Mouse (Mus musculus) heart, adult 2 months (tissue): ENCODE measurements around the gene Terb1. TPM values are rescaled to one million over a fixed set of nuclear protein-coding genes. Genes with fewer than 3 reads are reported as not detected.

Experiments used
- DNase-seq, 2 experiments: peaks; one replicate each; pipeline ENCODE4 v3.0.0; 2021
- H3K27ac ChIP-seq: fragments of 200-600 bp; 2 replicates; pipeline ENCODE4 v1.8.1; 2022
- H3K27me3 ChIP-seq: fragments of 200-500 bp; 2 replicates; pipeline ENCODE4 v1.6.1; 2012; ENCODE audit warnings: mild to moderate bottlenecking, low read length, inconsistent platforms, mixed read lengths; ENCODE audit not compliant: control insufficient read depth, insufficient read depth
- H3K36me3 ChIP-seq: fragments of 200-500 bp; 2 replicates; pipeline ENCODE4 v1.6.1; 2012; ENCODE audit warnings: low read length, inconsistent platforms; ENCODE audit not compliant: control insufficient read depth, insufficient read depth
- H3K4me1 ChIP-seq: fragments of 200-500 bp; 2 replicates; pipeline ENCODE4 v1.6.1; 2011; ENCODE audit warnings: low read length; ENCODE audit not compliant: control insufficient read depth, insufficient read depth
- H3K4me3 ChIP-seq: fragments of 200-600 bp; 2 replicates; pipeline ENCODE4 v1.8.1; 2022
- H3K79me2 ChIP-seq: fragments of 200-500 bp; replicated peaks from 2 replicates; pipeline ENCODE4 v1.6.1; 2012; ENCODE audit warnings: mild to moderate bottlenecking, inconsistent platforms, low read length, moderate library complexity, mixed read lengths; ENCODE audit not compliant: control insufficient read depth, insufficient read depth
- H3K9ac ChIP-seq: fragments of 200-500 bp; 2 replicates; pipeline ENCODE4 v1.6.1; 2012; ENCODE audit warnings: low read depth, mild to moderate bottlenecking, control low read depth, inconsistent platforms, low read length, mixed read lengths
- CTCF ChIP-seq: fragments of 200-600 bp; IDR thresholded peaks from 2 replicates; pipeline ENCODE4 v1.8.1; 2022; ENCODE audit warnings: antibody characterized with exemption, mild to moderate bottlenecking, moderate library complexity
- EP300 ChIP-seq: fragments of 200-500 bp; IDR thresholded peaks from 2 replicates; pipeline ENCODE4 v1.6.1; 2011; ENCODE audit warnings: low read depth, low read length, control low read depth; ENCODE audit not compliant: insufficient read depth
- POLR2A ChIP-seq: fragments of 200-500 bp; IDR thresholded peaks from 2 replicates; pipeline ENCODE4 v1.6.1; 2011; ENCODE audit warnings: mild to moderate bottlenecking, low read depth, low read length, control low read depth; ENCODE audit not compliant: insufficient read depth
- WGBS: fragments of 180-500 bp; shearing (Covaris S2); methylation state at CpG from one replicate; pipeline ENCODE4 v1.1.7; 2018; 5-methylcytosine and 5-hydroxymethylcytosine counted together
- intact Hi-C: fragments of 180-260 bp; cut with DNase I; formaldehyde crosslinking; loops from one replicate; pipeline ENCODE4 v1.15.1; 2025
- polyA plus RNA-seq: library from polyadenylated mRNA; depleted of rRNA; stranded (reverse); fragments of >200 nt; gene quantifications from 2 replicates; pipeline ENCODE4 v1.2.3, GENCODE M21; 2012
- total RNA-seq, 2 experiments: library from RNA; stranded (reverse); gene quantifications; 2 replicates each; pipeline ENCODE4 v1.2.3; 2021

Gene Terb1
- total and polyA plus RNA-seq, 3 experiments, result not detected

- peak overlapping the region; percentile 87 for H3K9ac ChIP-seq
- peaks cover 2% of the 10 kb centered on the region for H3K27me3 ChIP-seq
- H3K36me3 ChIP-seq, result no peaks in the 10 kb centered on the region
- H3K27ac ChIP-seq, result peak overlapping the region; percentile 64
- intact Hi-C loops, result no loop called here
- TF ChIP-seq POLR2A (no peak), CTCF (no peak), EP300 (no peak)
- peaks cover 13% of the 10 kb centered on the region for H3K4me1 ChIP-seq
- 7% methylated on average over 8 of the region's 8 CpGs for whole genome bisulfite sequencing
- no peaks in the 10 kb centered on the region for H3K79me2 ChIP-seq
- peak overlapping the region; percentile 59 for H3K4me3 ChIP-seq
- DNase-seq, result no peak
Observed at GRCm38 (mm10) chr8:104541515-104541880, 31.8 kb upstream of the Terb1 start.

DNA sequence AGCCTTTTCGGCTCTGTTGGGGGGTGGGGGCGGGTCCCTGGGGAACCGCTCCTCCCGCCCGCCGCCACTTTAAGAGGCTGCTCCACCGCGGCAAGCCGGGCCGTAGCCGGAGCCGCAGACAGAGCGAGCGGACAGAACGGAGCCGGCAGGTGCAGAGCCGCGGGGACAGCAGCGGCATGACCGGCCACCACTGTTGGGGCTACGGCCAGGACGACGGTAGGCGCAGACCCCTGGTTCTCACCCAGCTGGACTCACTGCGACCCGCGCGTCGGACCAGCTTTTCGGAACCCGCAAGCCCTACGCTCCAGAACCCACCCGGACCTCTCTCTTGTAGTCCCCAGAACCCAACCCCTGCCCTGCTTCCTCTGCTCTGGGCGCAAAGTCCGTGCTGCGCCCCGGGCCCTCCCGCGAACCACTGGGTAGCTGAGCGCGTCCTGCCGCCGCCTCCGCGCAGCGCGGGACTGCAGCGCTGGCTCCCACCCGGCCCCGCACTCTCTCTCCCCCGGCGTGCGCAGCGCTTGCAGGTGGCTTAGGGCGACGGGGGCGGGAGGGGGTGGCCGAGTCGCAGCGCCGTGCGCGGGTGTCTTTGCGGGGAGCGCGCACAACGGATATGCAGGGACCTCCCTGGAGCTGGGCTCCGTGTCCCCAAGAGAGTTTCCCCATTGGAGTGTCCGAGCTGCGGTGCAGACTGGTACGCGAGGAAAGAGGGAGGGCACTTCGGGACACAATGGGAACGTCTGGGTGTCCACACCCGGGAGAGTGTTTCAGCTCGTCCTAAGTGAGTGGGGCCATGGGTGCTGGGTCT lies 31.2 kb upstream of the Terb1 start:
- TF ChIP-seq CTCF, result no peak
- Histone ChIP-seq H3K9ac (peak overlapping the region; percentile 87), H3K36me3 (no peaks in the 10 kb centered on the region), H3K4me1 (peaks cover 12% of the 10 kb centered on the region), H3K4me3 (peak overlapping the region; percentile 59), H3K79me2 (no peaks in the 10 kb centered on the region), H3K27me3 (peaks cover 2% of the 10 kb centered on the region), H3K27ac (peak overlapping the region; percentile 64)
- WGBS, result 1% methylated on average over 76 of the region's 76 CpGs
- DNase-seq, result peak; percentile 33 to 55
- intact Hi-C loops, result no loop called here

GRCm38 (mm10) chr8:104540238-104540637 lies 30.5 kb upstream of the Terb1 start:
- Histone ChIP-seq H3K27me3 (peaks cover 2% of the 10 kb centered on the region), H3K4me1 (peaks cover 13% of the 10 kb centered on the region), H3K27ac (no peak overlapping the region; the same call in 1 of the 2 replicates), H3K79me2 (no peaks in the 10 kb centered on the region), H3K9ac (no peak overlapping the region), H3K4me3 (no peak overlapping the region; the same call in 1 of the 2 replicates), H3K36me3 (no peaks in the 10 kb centered on the region)
- no peak for TF ChIP-seq CTCF
- no peak for TF ChIP-seq EP300
- no peak for TF ChIP-seq POLR2A
- 65% methylated on average over 7 of the region's 7 CpGs for WGBS
- DNase-seq, result no peak
- intact Hi-C loops, result no loop called here

DNA sequence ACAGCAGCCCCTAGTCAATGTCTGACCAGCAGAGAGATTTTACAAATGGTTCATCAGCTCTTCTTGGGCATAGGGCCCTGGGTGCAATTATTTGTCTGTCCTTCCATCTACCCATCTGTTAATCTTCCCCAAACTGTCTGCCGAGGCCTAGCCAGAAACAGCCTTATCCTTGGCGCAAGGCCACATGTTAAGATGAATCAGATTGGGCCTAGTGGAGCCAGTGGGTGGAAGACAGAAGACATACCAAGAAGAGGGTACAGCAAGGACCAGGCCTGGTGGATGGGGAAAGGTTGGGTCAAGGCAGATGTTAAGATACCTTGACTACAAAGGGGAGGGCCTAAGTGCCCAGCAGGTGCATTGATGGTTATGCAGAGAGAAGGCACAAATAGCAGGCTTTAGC lies 29.9 kb upstream of the Terb1 start:
- Histone ChIP-seq H3K9ac (no peak overlapping the region), H3K79me2 (no peaks in the 10 kb centered on the region), H3K36me3 (no peaks in the 10 kb centered on the region), H3K27ac (no peak overlapping the region), H3K4me3 (no peak overlapping the region), H3K27me3 (peaks cover 2% of the 10 kb centered on the region), H3K4me1 (peaks cover 13% of the 10 kb centered on the region)
- 88% methylated on average over 2 of the region's 2 CpGs for WGBS
- no peak for DNase-seq
- no peak for TF ChIP-seq CTCF
- no peak for TF ChIP-seq POLR2A
- no peak for TF ChIP-seq EP300
- intact Hi-C loops, result no loop called here

- intact Hi-C loops, result no loop called here
- Histone ChIP-seq H3K4me1 (peaks cover 9% of the 10 kb centered on the region), H3K27ac (no peak overlapping the region), H3K79me2 (0 out of 2 replicates have a peak, but pooled peaks cover 1% of the 10 kb centered on the region), H3K36me3 (no peaks in the 10 kb centered on the region), H3K9ac (no peak overlapping the region), H3K27me3 (peaks cover 2% of the 10 kb centered on the region), H3K4me3 (no peak overlapping the region)
- 92% methylated on average over 4 of the region's 4 CpGs for WGBS
- DNase-seq, result no peak
- no peak for TF ChIP-seq EP300
- TF ChIP-seq CTCF, result no peak
- TF ChIP-seq POLR2A, result no peak
Observed at GRCm38 (mm10) chr8:104538896-104539295, 29.2 kb upstream of the Terb1 start.

DNA sequence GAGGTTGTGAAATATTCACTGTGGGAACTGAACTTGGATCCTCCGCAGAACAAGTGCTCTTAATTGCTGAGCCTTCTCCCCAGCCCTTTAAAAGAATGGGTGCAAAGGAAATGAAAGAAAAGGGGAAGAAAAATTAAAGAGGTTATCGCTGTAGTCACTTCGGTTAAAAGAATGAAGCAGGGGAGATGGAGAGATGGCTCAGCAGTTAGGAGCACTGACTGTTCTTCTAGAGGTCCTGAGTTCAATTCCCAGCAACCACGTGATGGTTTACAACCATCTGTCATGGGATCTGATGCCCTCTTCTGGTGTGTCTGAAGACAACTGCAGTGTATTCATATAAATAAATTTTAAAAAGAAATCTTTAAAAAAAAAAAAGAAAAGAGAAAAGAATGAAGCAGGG lies 26.3 kb upstream of the Terb1 start:
- WGBS, result 81% methylated on average over 4 of the region's 4 CpGs

More for the DNA sequence above, 26.3 kb upstream of the Terb1 start:
- DNase-seq, result no peak
- Histone ChIP-seq H3K4me3 (no peak overlapping the region), H3K27ac (no peak overlapping the region; the same call in 1 of the 2 replicates), H3K36me3 (peaks cover 11% of the 10 kb centered on the region), H3K79me2 (0 out of 2 replicates have a peak, but pooled peaks cover 1% of the 10 kb centered on the region), H3K4me1 (peaks cover 2% of the 10 kb centered on the region), H3K27me3 (peaks cover 2% of the 10 kb centered on the region), H3K9ac (no peak overlapping the region; the same call in 1 of the 2 replicates)
- intact Hi-C loops, result no loop called here
- no peak for TF ChIP-seq EP300
- TF ChIP-seq POLR2A, result no peak
- no peak for TF ChIP-seq CTCF
